Comparison of ENCODE assay signal across 28 mouse cellular contexts in genomic region chr17:69307636-69308035, GRCm38 (mm10).
DNase-seq lines count a peak whose midpoint lies in the region; ATAC-seq and TF ChIP-seq lines count a peak whose summit lies in the region.
"Had no signal": no experiment of that assay in that cellular context is flagged by ENCODE, and none has a peak within 500 bp of the region (broad histone marks: within the 10 kb centered on the region; RNA-seq: fewer than 3 reads in every experiment).

No protein-coding gene starts in this region.

- 45% methylated on average over 9 of the region's 9 CpGs for WGBS in hindbrain, embryonic 14.5 days
- 61% methylated on average over 9 of the region's 9 CpGs for WGBS in hindbrain, embryonic 11.5 days
- WGBS in neural tube, embryonic 13.5 days: 40% methylated on average over 9 of the region's 9 CpGs

- no peaks in the 10 kb centered on the region for H3K27me3 ChIP-seq in hindbrain, embryonic 14.5 days (ENCODE audit: control insufficient read depth, insufficient read depth, low read length)
- no peaks in the 10 kb centered on the region for H3K27me3 ChIP-seq in hindbrain, embryonic 11.5 days (ENCODE audit: control insufficient read depth, insufficient read depth, low read length)
- H3K27me3 ChIP-seq in neural tube, embryonic 13.5 days: no peaks in the 10 kb centered on the region
- no peaks in the 10 kb centered on the region for H3K27me3 ChIP-seq in myocyte (ENCODE audit: control insufficient read depth, insufficient read depth, insufficient read length)
- H3K27me3 ChIP-seq: embryonic facial prominence, embryonic 12.5 days; embryonic facial prominence, embryonic 15.5 days; heart, embryonic 13.5 days; hindbrain, embryonic 15.5 days had no signal

- H3K4me3 ChIP-seq in hindbrain, embryonic 14.5 days (replicated peaks; ENCODE audit: low read length): no peak overlapping the region
- H3K4me3 ChIP-seq in hindbrain, embryonic 11.5 days (ENCODE audit: low read depth, low read length): no peak overlapping the region
- no peak overlapping the region for H3K4me3 ChIP-seq in neural tube, embryonic 13.5 days
- no peak overlapping the region for H3K4me3 ChIP-seq in myocyte
- H3K4me3 ChIP-seq: embryonic facial prominence, embryonic 12.5 days; embryonic facial prominence, embryonic 15.5 days; gastrocnemius, adult 2 months; heart, embryonic 10.5 days; heart, embryonic 13.5 days; hindbrain, embryonic 15.5 days had no signal

- no peak overlapping the region for H3ac ChIP-seq in myocyte (ENCODE audit: control insufficient read depth, insufficient read length)

- no peak overlapping the region for H3K9ac ChIP-seq in hindbrain, embryonic 14.5 days
- H3K9ac ChIP-seq in hindbrain, embryonic 11.5 days (ENCODE audit: low read depth, low read length): no peak overlapping the region
- H3K9ac ChIP-seq in neural tube, embryonic 13.5 days: no peak overlapping the region
- H3K9ac ChIP-seq: embryonic facial prominence, embryonic 12.5 days; embryonic facial prominence, embryonic 15.5 days; forebrain, postnatal 0 days; heart, embryonic 13.5 days; hindbrain, embryonic 15.5 days had no signal

- no peaks in the 10 kb centered on the region for H3K79me2 ChIP-seq in myocyte (ENCODE audit: control insufficient read depth, insufficient read depth)

- no peak for TF ChIP-seq CTCF in brain, embryonic 14.5 days (IDR thresholded peaks at IDR 0.05; ENCODE audit: borderline replicate concordance, extremely low read depth, insufficient read depth, insufficient read length)

- no peaks in the 10 kb centered on the region for H3K36me3 ChIP-seq in hindbrain, embryonic 14.5 days (replicated peaks; ENCODE audit: control insufficient read depth, insufficient read depth)
- no peaks in the 10 kb centered on the region for H3K36me3 ChIP-seq in hindbrain, embryonic 11.5 days (ENCODE audit: control insufficient read depth, insufficient read depth, low read length)
- H3K36me3 ChIP-seq in neural tube, embryonic 13.5 days: no peaks in the 10 kb centered on the region
- no peaks in the 10 kb centered on the region for H3K36me3 ChIP-seq in myocyte (ENCODE audit: control insufficient read depth, insufficient read depth)
- H3K36me3 ChIP-seq: embryonic facial prominence, embryonic 12.5 days; embryonic facial prominence, embryonic 15.5 days; heart, embryonic 10.5 days; heart, embryonic 13.5 days; hindbrain, embryonic 15.5 days had no signal

- DNase-seq in hindbrain, embryonic 14.5 days (ENCODE audit: low spot score): peak; percentile 40
- no peak for DNase-seq in hindbrain, embryonic 11.5 days (ENCODE audit: low spot score)
- DNase-seq in neural tube, embryonic 10.5 days (ENCODE audit: extremely low spot score, low spot score): no peak
- peak; percentile 17 for DNase-seq in brain, embryonic 14.5 days (ENCODE audit: low read depth)
- no peak for DNase-seq in adrenal gland, postnatal 25 days
- DNase-seq: adrenal gland, adult 2 months; adrenal gland, postnatal 36 days; cerebellum, adult 11 months; cerebellum, adult 2 months; cerebellum, adult 9-11 months; cerebellum, postnatal 25 days; forebrain, postnatal 0 days; gastrocnemius, adult 2 months; gastrocnemius, postnatal 14 days; heart, adult 18-20 months; heart, postnatal 14 days; heart, postnatal 4 days; kidney, adult 18-20 months had no signal

- H3K27ac ChIP-seq in hindbrain, embryonic 14.5 days: peak overlapping the region; percentile 20; the same call in 1 of the 2 replicates
- no peak overlapping the region for H3K27ac ChIP-seq in hindbrain, embryonic 11.5 days (ENCODE audit: low read depth, low read length)
- H3K27ac ChIP-seq in neural tube, embryonic 13.5 days (replicated peaks): no peak overlapping the region
- H3K27ac ChIP-seq: embryonic facial prominence, embryonic 12.5 days; embryonic facial prominence, embryonic 15.5 days; gastrocnemius, adult 2 months; heart, embryonic 10.5 days; heart, embryonic 13.5 days; hindbrain, embryonic 15.5 days had no signal

- H3K9me3 ChIP-seq in hindbrain, embryonic 14.5 days (ENCODE audit: control insufficient read depth, low read length): no peaks in the 10 kb centered on the region
- H3K9me3 ChIP-seq in hindbrain, embryonic 11.5 days (ENCODE audit: control insufficient read depth, low read length): no peaks in the 10 kb centered on the region
- no peaks in the 10 kb centered on the region for H3K9me3 ChIP-seq in neural tube, embryonic 13.5 days
- H3K9me3 ChIP-seq: embryonic facial prominence, embryonic 12.5 days; embryonic facial prominence, embryonic 15.5 days; heart, embryonic 10.5 days; heart, embryonic 13.5 days; hindbrain, embryonic 15.5 days had no signal

- no peak overlapping the region for H3K4me2 ChIP-seq in hindbrain, embryonic 14.5 days (replicated peaks)
- no peak overlapping the region for H3K4me2 ChIP-seq in hindbrain, embryonic 11.5 days (replicated peaks; ENCODE audit: low read depth, low read length)
- H3K4me2 ChIP-seq in neural tube, embryonic 13.5 days: no peak overlapping the region
- peak overlapping the region; percentile 50 for H3K4me2 ChIP-seq in myocyte (ENCODE audit: low read depth)
- H3K4me2 ChIP-seq: embryonic facial prominence, embryonic 12.5 days; embryonic facial prominence, embryonic 15.5 days; heart, embryonic 13.5 days; hindbrain, embryonic 15.5 days had no signal

- TF ChIP-seq POLR2A in brain, embryonic 14.5 days (IDR thresholded peaks at IDR 0.05; ENCODE audit: borderline replicate concordance, extremely low read depth, insufficient read depth, insufficient read length, poor library complexity, severe bottlenecking): no peak
- TF ChIP-seq POLR2A in myocyte (IDR thresholded peaks at IDR 0.05; ENCODE audit: insufficient read length, low read depth): no peak

- 0 out of 2 replicates have a peak, but pooled peaks cover 6% of the 10 kb centered on the region for H3K4me1 ChIP-seq in hindbrain, embryonic 14.5 days (replicated peaks; ENCODE audit: control insufficient read depth, insufficient read depth, low read length)
- H3K4me1 ChIP-seq in hindbrain, embryonic 11.5 days (replicated peaks; ENCODE audit: control insufficient read depth, insufficient read depth, low read length): no peaks in the 10 kb centered on the region
- H3K4me1 ChIP-seq in neural tube, embryonic 13.5 days (replicated peaks): peaks cover 20% of the 10 kb centered on the region

- no peak for ATAC-seq in hindbrain, embryonic 14.5 days (ENCODE audit: low FRiP score)
- ATAC-seq in hindbrain, embryonic 11.5 days (ENCODE audit: low FRiP score): no peak
- ATAC-seq in neural tube, embryonic 13.5 days (ENCODE audit: low read depth): 0 out of 2 replicates have a peak, but pooled peaks have one; percentile 15
- ATAC-seq: forebrain, embryonic 14.5 days; forebrain, postnatal 0 days; inflammation-experienced regulatory T-cells, adult 6 months; intestine, embryonic 16.5 days had no signal

TF ChIP-seq in myocyte, 11 proteins besides CTCF, POLR2A, EP300 and RAD21:
- no peak for TF ChIP-seq E2F4 (IDR thresholded peaks at IDR 0.05; ENCODE audit: insufficient read depth)
- peak; percentile 59 for TF ChIP-seq TCF3 (IDR thresholded peaks at IDR 0.05; ENCODE audit: insufficient read length, low read depth)
- TF ChIP-seq TCF12 (IDR thresholded peaks at IDR 0.05; ENCODE audit: insufficient read depth, poor library complexity, severe bottlenecking): peak; percentile 80
- peak; percentile 17 to 89 (median 75) for TF ChIP-seq MYOG (IDR thresholded peaks at IDR 0.05; ENCODE audit: control insufficient read depth in 1 of 3, insufficient read depth in 1 of 3, insufficient read length in 2 of 3, low read depth in 2 of 3)
- peak; percentile 31 to 83 (median 71) for TF ChIP-seq MYOD1 (IDR thresholded peaks at IDR 0.05; ENCODE audit: control insufficient read depth in 1 of 3, insufficient read length in 2 of 3, low read depth in 2 of 3)
- no peak for TF ChIP-seq REST (IDR thresholded peaks at IDR 0.05; ENCODE audit: insufficient read depth, insufficient read length)
TF ChIP-seq in myocyte: peak in this region for 4.

Comparison
In these comparisons a context has a peak if more than half of its experiments do, and no peak if none do; other contexts are left out.
1. DNase-seq: peak in hindbrain, embryonic 14.5 days (single experiment) and brain, embryonic 14.5 days (single experiment); none in hindbrain, embryonic 11.5 days (single experiment), neural tube, embryonic 10.5 days (single experiment) and adrenal gland, postnatal 25 days (single experiment).